Mouse (Mus musculus) limb, embryonic 14.5 days (tissue): Measurements from ENCODE around the gene Smg5. TPM values are rescaled to one million over a fixed set of nuclear protein-coding genes. Genes with fewer than 3 reads are reported as not detected.

ENCODE experiments used
- ATAC-seq: fragments of 200-750 bp; cut with Nextera tagmentation; 2 replicates; pipeline ENCODE4 v1.8.0; 2017; ENCODE audit warnings: low read depth, moderate number of reproducible peaks, moderate TSS enrichment; ENCODE audit not compliant: low FRiP score
- DNase-seq: peaks from one replicate; pipeline ENCODE4 v3.0.0-alpha.2; 2015; ENCODE audit warnings: low spot score
- H3K27ac ChIP-seq: fragments of 300-500 bp; sonication (generic); replicated peaks from 2 replicates; pipeline ENCODE4 v1.5.1; 2014; ENCODE audit warnings: low read depth, mild to moderate bottlenecking, low read length, moderate library complexity, mixed read lengths
- H3K27me3 ChIP-seq: fragments of 300-500 bp; sonication (generic); 2 replicates; pipeline ENCODE4 v1.6.1; 2014; ENCODE audit warnings: low read length, mixed read lengths; ENCODE audit not compliant: control insufficient read depth, insufficient read depth
- H3K36me3 ChIP-seq: fragments of 300-500 bp; sonication (generic); 2 replicates; pipeline ENCODE4 v1.6.1; 2014; ENCODE audit warnings: mild to moderate bottlenecking, low read length, moderate library complexity, mixed read lengths; ENCODE audit not compliant: control insufficient read depth, insufficient read depth
- H3K4me1 ChIP-seq: fragments of 300-500 bp; sonication (generic); 2 replicates; pipeline ENCODE4 v1.6.1; 2014; ENCODE audit warnings: antibody characterized with exemption, low read length, mixed read lengths; ENCODE audit not compliant: control insufficient read depth, insufficient read depth
- H3K4me2 ChIP-seq: fragments of 300-500 bp; sonication (generic); replicated peaks from 2 replicates; pipeline ENCODE4 v1.6.1; 2014; ENCODE audit warnings: low read depth, mild to moderate bottlenecking, low read length, moderate library complexity; ENCODE audit not compliant: severe bottlenecking
- H3K4me3 ChIP-seq: fragments of 300-500 bp; sonication (generic); replicated peaks from 2 replicates; pipeline ENCODE4 v1.5.1; 2014; ENCODE audit warnings: low read length
- H3K9ac ChIP-seq: fragments of 300-500 bp; sonication (generic); 2 replicates; pipeline ENCODE4 v1.6.1; 2014; ENCODE audit warnings: mild to moderate bottlenecking, low read depth, low read length, moderate library complexity; ENCODE audit not compliant: severe bottlenecking
- H3K9me3 ChIP-seq: fragments of 300-500 bp; sonication (generic); 2 replicates; pipeline ENCODE4 v1.6.1; 2016; ENCODE audit warnings: low read length; ENCODE audit not compliant: control insufficient read depth
- POLR2A ChIP-seq: fragments of 200-500 bp; IDR thresholded peaks from 2 replicates; pipeline ENCODE4 v1.8.0; 2012; ENCODE audit warnings: inconsistent platforms, mild to moderate bottlenecking, moderate library complexity, borderline replicate concordance; ENCODE audit not compliant: insufficient read depth, insufficient read length; ENCODE audit errors: extremely low read depth
- WGBS: fragments of 180-500 bp; shearing (Covaris S2); extraction: QIAGEN DNeasy Blood & Tissue Kit; methylation state at CpG from one replicate; pipeline ENCODE4 v1.1.7; 2014; 5-methylcytosine and 5-hydroxymethylcytosine counted together
- polyA plus RNA-seq, 2 experiments: library from polyadenylated mRNA; depleted of rRNA in 1 of 2; stranded (reverse) in 1 of 2; unstranded in 1 of 2; fragments of >200 nt; fragmentation: Nextera tagmentation in 1 of 2; extraction: Ambion mirVana in 1 of 2; gene quantifications; 2 replicates each; pipeline versions ENCODE4 v1.2.1 to v1.2.3; 2012 to 2014

The Smg5 gene
- polyA plus RNA-seq, 2 experiments = 33.8 to 83.3 TPM

DNA sequence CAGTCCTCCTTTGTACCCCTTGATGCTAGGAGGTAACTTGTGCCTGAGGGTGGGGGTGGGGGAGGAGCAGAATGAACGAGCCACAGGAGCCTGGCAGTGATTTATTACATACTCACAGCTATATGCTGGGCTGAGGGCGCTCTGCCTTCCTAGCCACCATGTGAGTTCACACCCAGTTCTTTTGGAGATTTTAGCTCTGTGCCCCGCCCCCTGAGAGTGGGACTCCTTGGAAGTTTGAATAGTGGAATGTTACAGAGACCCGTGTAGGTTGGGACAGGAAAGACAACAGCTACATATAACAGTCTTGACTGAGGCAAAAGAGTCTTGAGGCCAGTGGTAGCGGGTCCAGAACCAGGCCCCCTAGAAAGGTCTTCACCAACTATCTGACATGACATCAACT, 7.1 kb upstream of the Smg5 start:
- peaks cover 33% of the 10 kb centered on the region for H3K36me3 ChIP-seq
- TF ChIP-seq POLR2A = no peak
- 46% methylated on average over 5 of the region's 5 CpGs for WGBS
- no peak overlapping the region for H3K27ac ChIP-seq
- H3K27me3 ChIP-seq = no peaks in the 10 kb centered on the region
- ATAC-seq (no peak), DNase-seq (no peak)
- no peaks in the 10 kb centered on the region for H3K9me3 ChIP-seq
- peaks cover 7% of the 10 kb centered on the region for H3K4me1 ChIP-seq
- no peak overlapping the region for H3K4me2 ChIP-seq
- no peak overlapping the region for H3K4me3 ChIP-seq
- no peak overlapping the region for H3K9ac ChIP-seq

DNA sequence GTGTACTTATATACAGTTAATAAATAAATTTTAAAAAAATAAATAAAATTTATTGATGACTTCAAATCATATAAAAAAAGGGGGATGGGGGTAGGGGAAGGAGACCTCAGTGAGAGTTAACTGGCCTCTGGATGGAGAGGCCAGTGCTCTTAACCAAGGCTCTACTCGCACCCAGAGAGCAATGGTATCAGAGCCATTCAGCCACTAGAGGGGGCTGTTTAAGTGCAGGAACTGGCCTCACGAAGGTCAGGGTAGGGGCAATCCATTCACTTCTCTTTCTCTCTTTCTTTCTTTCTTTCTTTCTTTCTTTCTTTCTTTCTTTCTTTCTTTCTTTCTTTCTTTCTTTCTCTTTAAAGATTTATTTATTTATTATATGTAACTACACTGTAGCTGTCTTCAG, 4.8 kb upstream of the Smg5 start:
- Histone ChIP-seq H3K4me3 (no peak overlapping the region), H3K27ac (no peak overlapping the region), H3K9ac (no peak overlapping the region), H3K36me3 (peaks cover 33% of the 10 kb centered on the region), H3K4me1 (0 out of 2 replicates have a peak, but pooled peaks cover 6% of the 10 kb centered on the region), H3K27me3 (no peaks in the 10 kb centered on the region), H3K4me2 (no peak overlapping the region), H3K9me3 (no peaks in the 10 kb centered on the region)
- ATAC-seq (no peak), DNase-seq (no peak)
- no peak for TF ChIP-seq POLR2A
- 36% methylated on average over 2 of the region's 2 CpGs for WGBS

DNA sequence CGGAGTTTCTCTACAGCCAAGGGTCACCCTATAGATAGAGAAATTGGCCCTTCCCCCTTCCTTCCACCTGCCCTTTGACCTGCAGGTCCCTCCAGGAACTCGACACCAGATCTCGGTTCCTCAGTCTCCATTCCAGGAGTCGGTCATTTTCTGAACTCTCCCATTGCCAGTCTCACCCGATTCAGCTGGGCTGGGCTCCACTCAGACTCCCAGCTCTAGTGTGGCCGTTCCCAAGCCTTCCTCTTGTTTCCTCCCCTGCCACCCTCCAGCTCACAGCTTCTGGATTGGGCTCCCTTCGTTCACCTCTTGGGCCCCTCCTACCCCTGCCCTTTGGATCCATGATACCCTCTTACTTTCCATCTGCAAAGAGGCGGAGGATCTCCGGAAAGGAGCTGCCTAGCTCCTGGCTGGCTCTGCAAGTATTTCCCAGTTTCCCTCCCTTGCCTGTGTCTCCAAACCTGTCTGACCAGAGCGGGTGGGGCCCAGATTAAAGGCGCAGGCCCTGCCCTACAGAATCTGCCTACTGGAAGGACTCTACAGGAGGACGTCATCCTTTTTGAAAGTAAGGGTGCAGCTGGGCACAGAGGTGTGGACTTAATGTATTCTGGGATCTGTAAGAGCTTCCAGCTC, 1.9 kb upstream of the Smg5 start:
- Histone ChIP-seq H3K9me3 (no peaks in the 10 kb centered on the region), H3K4me3 (0 out of 2 replicates have a peak overlapping the region, but pooled peaks have one; percentile 0), H3K9ac (no peak overlapping the region), H3K27me3 (no peaks in the 10 kb centered on the region), H3K4me2 (peak overlapping the region; percentile 64; the same call in 1 of the 2 replicates), H3K36me3 (peaks cover 10% of the 10 kb centered on the region; the same call in 1 of the 2 replicates), H3K4me1 (peaks cover 12% of the 10 kb centered on the region), H3K27ac (no peak overlapping the region)
- ATAC-seq (no peak), DNase-seq (no peak)
- WGBS = 47% methylated on average over 12 of the region's 12 CpGs
- no peak for TF ChIP-seq POLR2A

DNA sequence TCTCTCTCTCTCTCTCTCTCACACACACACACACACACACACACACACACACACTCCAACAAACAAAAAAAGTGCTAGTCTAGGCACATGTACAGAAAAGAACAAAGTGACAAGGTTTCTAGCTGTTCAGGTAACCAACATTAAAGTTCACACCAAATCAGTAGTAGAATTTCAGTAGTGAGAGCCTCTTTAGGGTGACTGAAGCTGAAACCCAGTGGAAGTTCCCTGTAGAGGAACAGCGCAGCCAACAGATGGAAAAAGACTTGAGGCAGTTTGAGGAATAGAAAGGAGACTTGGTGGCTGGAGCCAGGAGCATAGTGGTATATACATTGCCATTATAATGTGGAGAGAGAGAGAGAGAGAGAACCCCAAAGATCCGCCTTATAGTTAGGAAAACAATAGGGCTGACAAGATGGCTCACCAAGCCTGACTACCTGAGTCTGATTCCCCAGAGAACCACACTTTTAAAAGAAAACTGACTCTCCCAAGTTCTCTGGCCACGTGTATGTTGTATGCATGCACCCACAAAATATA, 1.1 kb upstream of the Smg5 start:
- Histone ChIP-seq H3K36me3 (peaks cover 3% of the 10 kb centered on the region; the same call in 1 of the 2 replicates), H3K9ac (peak overlapping the region; percentile 90), H3K27me3 (no peaks in the 10 kb centered on the region), H3K4me3 (peak overlapping the region; percentile 80), H3K4me1 (peaks cover 12% of the 10 kb centered on the region), H3K4me2 (peak overlapping the region; percentile 64), H3K9me3 (no peaks in the 10 kb centered on the region), H3K27ac (no peak overlapping the region; the same call in 1 of the 2 replicates)
- WGBS = 30% methylated on average over 3 of the region's 3 CpGs
- TF ChIP-seq POLR2A = no peak
- ATAC-seq = no peak
- DNase-seq = no peak

DNA sequence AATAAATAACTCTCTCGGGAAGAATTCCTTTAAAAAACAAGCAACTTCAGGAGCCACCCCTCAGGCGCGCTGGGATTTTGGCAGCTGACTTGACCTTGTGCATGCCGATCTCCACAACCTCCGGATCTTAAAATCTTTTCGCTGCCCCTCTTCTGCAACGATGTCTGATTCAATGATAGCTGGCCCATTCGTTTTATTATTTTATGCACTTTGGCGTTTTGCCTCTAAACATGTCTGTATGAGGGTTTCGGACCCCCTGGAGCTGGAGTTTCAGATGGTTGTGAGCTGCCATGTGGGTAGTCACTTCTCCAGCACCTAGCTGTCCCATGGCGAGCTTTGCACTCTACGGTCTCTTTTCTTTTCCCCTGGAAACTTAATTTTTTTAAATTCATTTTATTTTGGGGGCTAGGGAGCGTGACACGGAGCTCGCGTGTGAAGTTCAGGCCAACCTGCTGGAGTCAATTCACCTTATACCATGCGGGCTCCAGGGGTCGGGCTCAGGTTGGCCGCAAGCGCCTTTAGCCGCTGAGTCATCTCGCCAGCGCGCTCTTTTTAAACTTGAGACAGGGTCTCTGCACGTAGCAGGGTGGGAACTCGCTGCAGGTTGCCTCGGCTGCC, 515 bp upstream of the Smg5 start:
- WGBS = under 1% methylated on average over 27 of the region's 27 CpGs
- peak; percentile 62 for ATAC-seq

More for the DNA sequence above, 515 bp upstream of the Smg5 start:
- Histone ChIP-seq H3K27me3 (no peaks in the 10 kb centered on the region), H3K36me3 (peaks cover under 1% of the 10 kb centered on the region; the same call in 1 of the 2 replicates), H3K4me1 (peaks cover 12% of the 10 kb centered on the region), H3K4me3 (peak overlapping the region; percentile 80), H3K4me2 (peak overlapping the region; percentile 64), H3K9me3 (no peaks in the 10 kb centered on the region), H3K27ac (peak overlapping the region; percentile 92), H3K9ac (peak overlapping the region; percentile 90)
- no peak for TF ChIP-seq POLR2A
- DNase-seq = no peak
